Mouse (Mus musculus) thymus, adult 2 months (tissue): ENCODE results near the gene Hnrnpc. TPM values are rescaled to one million over a fixed set of nuclear protein-coding genes. Genes with fewer than 3 reads are reported as not detected.

Source experiments
- DNase-seq: peaks from one replicate; pipeline ENCODE4 v3.0.0; 2021
- H3K27ac ChIP-seq: fragments of 200-500 bp; 2 replicates; pipeline ENCODE4 v1.5.1; 2012; ENCODE audit warnings: low read length, control low read depth; ENCODE audit not compliant: control insufficient read depth, insufficient read depth
- H3K27me3 ChIP-seq: fragments of 200-500 bp; 2 replicates; pipeline ENCODE4 v1.6.1; 2012; ENCODE audit warnings: mild to moderate bottlenecking, low read length, moderate library complexity, mixed read lengths; ENCODE audit not compliant: control insufficient read depth, insufficient read depth
- H3K36me3 ChIP-seq: fragments of 200-500 bp; 2 replicates; pipeline ENCODE4 v1.6.1; 2012; ENCODE audit warnings: mild to moderate bottlenecking, low read length, moderate library complexity; ENCODE audit not compliant: control insufficient read depth, insufficient read depth
- H3K4me1 ChIP-seq: fragments of 200-500 bp; replicated peaks from 2 replicates; pipeline ENCODE4 v1.6.1; 2012; ENCODE audit warnings: low read length; ENCODE audit not compliant: control insufficient read depth, insufficient read depth
- H3K4me3 ChIP-seq: fragments of 200-500 bp; 2 replicates; pipeline ENCODE4 v1.5.1; 2012; ENCODE audit warnings: mild to moderate bottlenecking, low read length, control low read depth, moderate library complexity; ENCODE audit not compliant: control insufficient read depth, insufficient read depth
- CTCF ChIP-seq: fragments of 200-500 bp; IDR thresholded peaks from 2 replicates; pipeline ENCODE4 v1.5.1; 2012; ENCODE audit warnings: mild to moderate bottlenecking, control low read depth, low read length, moderate library complexity, borderline replicate concordance; ENCODE audit not compliant: control insufficient read depth, poor library complexity, insufficient read depth; ENCODE audit errors: extremely low read depth
- POLR2A ChIP-seq: fragments of 200-500 bp; IDR thresholded peaks from 2 replicates; pipeline ENCODE4 v1.6.1; 2012; ENCODE audit warnings: mild to moderate bottlenecking, low read length, control low read depth, moderate library complexity; ENCODE audit not compliant: control insufficient read depth, poor library complexity, insufficient read depth; ENCODE audit errors: extremely low read depth
- WGBS: fragments of 180-500 bp; shearing (Covaris S2); methylation state at CpG from one replicate; pipeline ENCODE4 v1.1.7; 2018; 5-methylcytosine and 5-hydroxymethylcytosine counted together
- polyA plus RNA-seq: library from polyadenylated mRNA; depleted of rRNA; stranded (reverse); fragments of >200 nt; gene quantifications from 2 replicates; pipeline ENCODE4 v1.2.3, GENCODE M21; 2012

Hnrnpc gene
- polyA plus RNA-seq, 1 experiment, result 171 TPM

DNA sequence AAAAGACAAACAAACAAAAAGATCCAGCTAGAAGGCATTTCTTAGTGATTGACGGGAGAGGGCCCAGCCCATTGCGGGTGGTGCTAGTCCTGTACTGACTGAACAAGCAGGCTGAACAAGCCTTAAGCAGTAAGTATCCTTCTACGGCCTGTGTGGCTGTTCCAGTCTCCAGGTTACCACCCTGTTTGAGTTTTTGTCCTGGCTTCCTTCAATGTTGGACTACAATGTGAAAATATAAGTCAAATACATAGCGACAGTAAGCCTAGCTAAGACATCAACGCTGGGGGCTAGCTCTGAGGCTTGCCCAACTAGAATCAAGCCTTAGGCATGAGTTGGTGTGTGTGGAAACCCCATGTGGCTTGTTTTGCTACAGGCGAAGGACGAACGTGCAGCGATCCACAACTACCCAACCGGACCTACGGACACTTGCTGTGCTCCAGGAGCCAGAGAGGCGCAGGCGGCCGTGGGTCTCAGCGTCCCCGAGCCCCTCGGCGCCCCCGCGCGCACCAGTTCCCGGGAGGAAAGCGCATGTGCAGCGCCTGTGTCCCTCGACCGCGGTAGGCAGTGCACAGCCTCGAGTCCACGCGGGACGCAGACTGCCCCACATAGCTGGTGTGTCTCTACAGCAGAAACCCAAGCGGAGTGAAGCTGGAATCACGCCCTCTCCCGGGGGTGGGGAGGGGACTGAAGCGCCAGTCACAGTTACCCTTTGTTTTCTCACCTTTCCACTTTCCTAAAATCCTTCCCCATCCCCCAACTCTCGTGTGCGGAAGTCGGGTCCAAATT is 15.2 kb upstream of the Hnrnpc start:
- DNase-seq, result peak; percentile 48

DNA sequence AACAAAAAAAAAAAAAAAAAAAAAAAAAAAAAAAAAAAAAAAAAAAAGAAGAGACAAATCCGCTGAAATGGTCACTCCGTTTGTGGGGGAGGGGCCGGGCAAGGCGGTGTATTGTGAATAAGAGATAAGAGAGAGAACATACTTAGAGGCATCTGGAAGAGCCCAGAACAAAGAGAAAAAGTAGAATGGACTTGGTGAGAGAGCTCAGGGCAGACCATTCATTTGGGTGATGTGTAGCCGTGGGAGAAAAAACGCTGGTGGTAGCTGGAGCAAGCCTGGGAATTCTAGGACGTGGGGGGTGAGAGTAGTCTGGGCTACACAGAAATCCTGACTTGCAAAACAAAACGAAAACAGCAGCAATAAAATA is 14.6 kb upstream of the Hnrnpc start:
- Histone ChIP-seq H3K4me3 (no peak overlapping the region), H3K27ac (no peak overlapping the region), H3K36me3 (no peaks in the 10 kb centered on the region), H3K27me3 (no peaks in the 10 kb centered on the region), H3K4me1 (peaks cover 6% of the 10 kb centered on the region)
- WGBS, result 79% methylated on average over 8 of the region's 8 CpGs
- DNase-seq, result no peak
- no peak for TF ChIP-seq CTCF
- no peak for TF ChIP-seq POLR2A

More for the DNA sequence above, 15.2 kb upstream of the Hnrnpc start:
- H3K27ac ChIP-seq, result no peak overlapping the region
- H3K36me3 ChIP-seq, result no peaks in the 10 kb centered on the region
- H3K4me3 ChIP-seq, result peak overlapping the region; percentile 62
- H3K27me3 ChIP-seq, result no peaks in the 10 kb centered on the region
- 6% methylated on average over 38 of the region's 38 CpGs for WGBS
- peaks cover 6% of the 10 kb centered on the region for H3K4me1 ChIP-seq
- TF ChIP-seq CTCF (0 out of 2 replicates have a peak, but pooled peaks have one; percentile 41), POLR2A (no peak)

DNA sequence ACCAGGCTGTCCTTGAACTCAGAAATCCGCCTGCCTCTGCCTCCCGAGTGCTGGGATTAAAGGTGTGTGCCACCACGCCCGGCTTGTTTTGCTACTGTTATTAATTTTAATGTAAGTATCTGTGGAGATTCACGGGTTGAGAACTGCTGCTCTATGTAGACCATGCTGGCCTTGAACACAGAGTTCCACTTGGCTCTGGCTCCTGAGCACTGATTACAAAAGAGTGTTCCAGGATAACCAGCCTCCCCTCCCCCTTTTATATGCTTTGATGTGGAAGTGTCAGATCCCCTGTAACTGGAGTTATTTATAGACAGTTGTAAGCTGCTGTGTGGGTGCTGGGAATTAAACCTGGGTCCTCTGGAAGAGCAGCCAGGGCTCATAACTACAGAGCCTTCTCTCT is 13.4 kb upstream of the Hnrnpc start:
- Histone ChIP-seq H3K36me3 (no peaks in the 10 kb centered on the region), H3K4me1 (peaks cover 6% of the 10 kb centered on the region), H3K27me3 (no peaks in the 10 kb centered on the region), H3K4me3 (no peak overlapping the region), H3K27ac (no peak overlapping the region)
- TF ChIP-seq CTCF (no peak), POLR2A (no peak)
- DNase-seq, result no peak
- 96% methylated on average over 5 of the region's 5 CpGs for WGBS

DNA sequence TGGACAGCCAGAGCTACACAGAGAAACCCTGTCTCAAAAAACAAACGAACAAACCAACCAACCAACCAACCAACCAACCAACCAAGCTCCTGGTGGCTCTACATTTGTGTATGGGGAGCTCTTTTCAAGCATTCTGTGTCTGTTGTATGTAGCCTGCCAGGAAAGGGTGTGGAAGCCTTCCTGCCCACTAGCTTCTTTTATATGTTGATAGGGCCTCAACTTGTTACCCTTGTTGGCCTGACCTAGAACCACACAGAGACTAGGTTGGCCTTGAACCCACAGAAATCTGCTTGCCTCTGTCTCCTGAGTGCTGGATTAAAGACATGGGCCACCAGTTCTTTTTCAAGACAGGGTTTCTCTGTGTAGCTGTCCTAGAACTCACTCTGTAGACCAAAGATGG is 10.3 kb upstream of the Hnrnpc start:
- no peak for DNase-seq
- Histone ChIP-seq H3K27ac (no peak overlapping the region), H3K4me3 (no peak overlapping the region), H3K36me3 (no peaks in the 10 kb centered on the region), H3K4me1 (peaks cover 2% of the 10 kb centered on the region), H3K27me3 (no peaks in the 10 kb centered on the region)
- WGBS, result 89% methylated on average over 1 of the region's 1 CpGs
- TF ChIP-seq POLR2A (no peak), CTCF (no peak)

DNA sequence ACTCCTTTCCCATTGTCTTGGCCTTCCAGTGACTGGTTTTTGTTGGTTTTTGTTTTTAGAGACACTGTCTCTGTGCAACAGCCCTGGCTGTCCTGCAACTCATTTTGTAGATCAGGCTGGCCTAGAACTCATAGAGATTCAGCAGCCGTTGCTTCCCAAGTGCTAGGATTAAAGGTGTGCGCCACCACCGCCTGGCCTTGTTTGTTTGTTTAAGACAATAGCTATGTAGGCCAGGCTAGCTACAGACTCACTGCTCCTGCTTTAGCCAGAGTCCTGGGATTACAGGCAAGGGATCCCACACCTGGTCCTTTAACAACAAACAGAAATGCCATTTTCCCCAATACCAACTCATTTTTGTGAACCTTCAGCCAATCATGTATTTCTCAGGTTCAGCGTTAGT is 6.5 kb upstream of the Hnrnpc start, which contains the start of gene Rpgrip1:
TSS of gene Rpgrip1 (plus strand) at position 359 of the 400 bp plus-strand sequence.
- Histone ChIP-seq H3K4me1 (peaks cover 10% of the 10 kb centered on the region), H3K27me3 (no peaks in the 10 kb centered on the region), H3K36me3 (no peaks in the 10 kb centered on the region), H3K27ac (no peak within 1 kb of the TSS), H3K4me3 (no peak within 1 kb of the TSS)
- 97% methylated on average over 4 of the region's 4 CpGs for WGBS
- TF ChIP-seq POLR2A (no peak), CTCF (no peak)
- DNase-seq, result no peak

DNA sequence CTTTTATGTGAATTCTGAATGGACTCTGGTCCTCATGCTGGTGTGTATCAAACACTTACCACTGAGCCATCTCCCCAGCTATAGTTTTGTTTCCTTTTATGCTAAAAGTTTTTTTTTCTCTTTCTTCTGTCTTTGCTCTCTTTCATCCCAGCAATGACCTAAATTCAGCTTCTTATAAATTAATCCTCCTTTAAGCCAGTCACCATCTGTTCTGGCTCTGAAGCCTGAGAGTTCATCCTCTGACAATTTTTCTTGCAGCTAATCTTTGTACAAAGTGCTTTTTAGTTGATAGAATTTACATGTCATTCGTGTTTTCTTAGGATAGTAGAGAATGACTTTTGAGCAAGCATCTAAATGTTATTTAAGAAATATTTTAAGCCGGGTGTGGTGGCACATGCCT is 4.2 kb upstream of the Hnrnpc start:
- 94% methylated on average over 2 of the region's 2 CpGs for WGBS
- no peak overlapping the region for H3K4me3 ChIP-seq
- H3K4me1 ChIP-seq, result peaks cover 10% of the 10 kb centered on the region
- H3K36me3 ChIP-seq, result no peaks in the 10 kb centered on the region
- no peaks in the 10 kb centered on the region for H3K27me3 ChIP-seq
- H3K27ac ChIP-seq, result no peak overlapping the region
- no peak for TF ChIP-seq POLR2A
- no peak for TF ChIP-seq CTCF
- no peak for DNase-seq

DNA sequence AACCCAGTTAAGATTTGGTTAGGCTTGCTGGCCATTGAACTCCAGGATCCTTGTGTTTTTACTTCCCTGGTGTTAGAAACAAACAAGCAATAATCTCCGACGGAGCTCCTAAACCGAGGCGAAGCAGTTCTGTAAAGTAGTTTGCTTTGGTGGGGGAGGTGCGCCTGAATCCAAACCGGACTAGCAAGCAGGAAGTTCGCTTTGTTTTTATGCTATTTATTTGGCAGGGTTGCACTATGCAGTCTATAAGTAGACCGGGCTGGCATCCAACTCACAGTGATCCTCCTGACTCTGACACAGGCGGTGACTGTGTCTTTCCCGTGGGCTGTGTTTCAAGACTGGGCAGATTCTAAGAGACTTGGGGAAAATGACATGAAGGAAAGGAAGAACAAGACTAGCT is 2.9 kb upstream of the Hnrnpc start:
- H3K4me1 ChIP-seq, result peaks cover 14% of the 10 kb centered on the region
- H3K27me3 ChIP-seq, result no peaks in the 10 kb centered on the region
- no peak overlapping the region for H3K4me3 ChIP-seq
- no peaks in the 10 kb centered on the region for H3K36me3 ChIP-seq
- peak; percentile 24 for DNase-seq
- TF ChIP-seq POLR2A (no peak), CTCF (no peak)
- WGBS, result 36% methylated on average over 10 of the region's 10 CpGs
- H3K27ac ChIP-seq, result peak overlapping the region; percentile 41; the same call in 1 of the 2 replicates

DNA sequence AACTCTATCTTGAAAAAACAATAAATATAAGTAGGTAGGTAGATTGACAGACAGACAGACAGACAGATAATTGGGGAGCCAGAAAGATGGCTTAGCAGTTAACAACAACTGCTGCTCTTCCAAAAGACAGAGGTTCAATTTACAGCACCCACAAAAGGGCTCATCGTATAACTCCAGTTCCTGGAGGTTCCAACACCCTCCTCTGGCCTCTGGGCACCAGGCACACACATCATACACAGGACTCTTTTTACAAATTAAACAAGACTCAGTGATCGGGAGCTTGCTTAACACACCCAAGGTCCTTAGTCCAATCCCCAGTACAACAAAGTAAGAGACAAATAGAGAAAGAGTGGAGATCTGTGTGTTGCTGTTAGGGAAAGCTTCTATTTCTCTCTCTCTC is 1.5 kb upstream of the Hnrnpc start:
- no peaks in the 10 kb centered on the region for H3K36me3 ChIP-seq
- no peak for DNase-seq
- no peak for TF ChIP-seq CTCF
- no peak for TF ChIP-seq POLR2A
- WGBS, result 96% methylated on average over 2 of the region's 2 CpGs
- peaks cover 17% of the 10 kb centered on the region for H3K4me1 ChIP-seq
- no peaks in the 10 kb centered on the region for H3K27me3 ChIP-seq
- no peak overlapping the region for H3K4me3 ChIP-seq
- no peak overlapping the region for H3K27ac ChIP-seq
